Mouse (Mus musculus): Measurements from ENCODE around the gene Hcn3. TPM values are rescaled to one million over a fixed set of nuclear protein-coding genes. Genes with fewer than 3 reads are reported as not detected.

Gene Hcn3
- polyA plus RNA-seq, 1 experiment from 2014 or later = 35.1 TPM

DNA sequence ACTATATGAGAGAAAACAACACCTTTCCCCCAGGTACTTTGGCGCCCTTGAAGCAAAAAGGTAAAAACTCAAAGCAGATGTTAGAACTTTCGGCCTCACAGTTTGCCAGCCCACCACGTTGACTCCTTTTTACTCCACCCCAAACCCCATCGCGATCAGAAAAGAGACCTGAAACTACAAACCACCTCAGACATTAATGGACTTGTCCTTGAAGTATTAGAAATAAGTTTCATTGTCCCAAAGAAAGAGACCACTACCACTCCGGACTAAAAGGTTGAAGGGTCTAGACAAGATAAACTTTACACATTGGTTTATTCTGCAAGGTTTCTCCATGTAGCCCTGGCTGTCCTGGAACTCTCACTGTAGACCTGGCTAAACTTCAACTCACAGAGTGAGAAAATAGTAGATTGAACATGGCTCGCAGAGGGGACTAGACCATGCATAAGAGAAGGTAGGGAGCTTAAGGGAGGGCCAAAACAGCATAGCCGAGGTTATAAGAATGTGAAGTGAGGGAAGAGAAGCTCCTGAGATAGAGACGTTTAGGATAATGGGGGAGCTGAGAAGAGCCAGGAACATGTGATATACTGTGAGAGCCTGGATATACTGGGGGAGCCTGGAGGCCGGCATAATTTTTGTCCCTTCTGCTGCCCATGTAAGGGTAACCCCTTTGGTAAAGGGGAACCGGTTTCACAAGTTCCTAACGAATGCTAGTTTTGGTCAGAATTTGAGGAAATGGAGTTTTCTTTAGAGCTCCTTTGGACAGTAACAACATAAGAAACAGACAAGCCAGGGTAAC, 57.3 kb downstream of the Hcn3 start:
- ATAC-seq (ENCODE audit: low FRiP score) = no peak

GRCm38 (mm10) chr3:89101812-89102494, 58.0 kb downstream of the Hcn3 start, which contains the start of gene Fdps:
Fdps (minus strand) TSS chr3:89101959.
- WGBS = under 1% methylated on average over 26 of the region's 26 CpGs
- Histone ChIP-seq H3K4me1 (replicated peaks) (peaks cover 33% of the 10 kb centered on the region), H3K4me3 (peak within 1 kb of the TSS; percentile 71), H3K4me2 (peak within 1 kb of the TSS; percentile 88), H3K27ac (peak within 1 kb of the TSS; percentile 81), H3K27me3 (no peaks in the 10 kb centered on the region), H3K9ac (peak within 1 kb of the TSS; percentile 86), H3K9me3 (no peaks in the 10 kb centered on the region), H3K36me3 (peaks cover 28% of the 10 kb centered on the region)
- peak; percentile 99 for ATAC-seq (ENCODE audit: low FRiP score)

More for the DNA sequence above, 57.3 kb downstream of the Hcn3 start:
- Histone ChIP-seq H3K9me3 (no peaks in the 10 kb centered on the region), H3K9ac (peak overlapping the region; percentile 30; the same call in 1 of the 2 replicates), H3K4me2 (peak overlapping the region; percentile 55), H3K4me3 (peak overlapping the region; percentile 71), H3K36me3 (peaks cover 22% of the 10 kb centered on the region), H3K27ac (peak overlapping the region; percentile 81), H3K4me1 (replicated peaks) (peaks cover 33% of the 10 kb centered on the region), H3K27me3 (no peaks in the 10 kb centered on the region)
- WGBS = 67% methylated on average over 12 of the region's 12 CpGs

DNA sequence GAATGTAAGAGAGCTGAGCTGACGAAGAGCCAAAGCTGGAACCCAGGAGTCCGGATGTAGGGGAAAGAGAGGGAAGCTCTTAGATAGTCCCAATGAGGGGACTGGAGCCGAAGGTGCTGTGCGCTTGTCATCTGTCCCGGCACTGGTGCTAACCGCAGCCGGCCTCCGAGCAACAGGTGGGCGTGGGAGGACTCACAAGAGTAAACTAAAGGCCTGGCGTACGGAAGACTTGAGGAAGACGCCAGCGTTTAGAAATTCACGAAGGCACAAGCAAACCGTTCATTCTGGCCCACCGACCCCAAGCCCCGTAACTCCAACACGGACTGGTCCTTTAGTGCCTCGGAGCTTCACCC, 58.6 kb downstream of the Hcn3 start:
- H3K4me1 ChIP-seq (replicated peaks) = peaks cover 33% of the 10 kb centered on the region
- no peaks in the 10 kb centered on the region for H3K27me3 ChIP-seq
- under 1% methylated on average over 19 of the region's 19 CpGs for WGBS
- H3K4me2 ChIP-seq = peak overlapping the region; percentile 88
- peak; percentile 50 for ATAC-seq (ENCODE audit: low FRiP score)
- no peaks in the 10 kb centered on the region for H3K9me3 ChIP-seq
- H3K36me3 ChIP-seq = peaks cover 34% of the 10 kb centered on the region
- peak overlapping the region; percentile 86 for H3K9ac ChIP-seq
- H3K4me3 ChIP-seq = peak overlapping the region; percentile 71
- H3K27ac ChIP-seq = peak overlapping the region; percentile 81

DNA sequence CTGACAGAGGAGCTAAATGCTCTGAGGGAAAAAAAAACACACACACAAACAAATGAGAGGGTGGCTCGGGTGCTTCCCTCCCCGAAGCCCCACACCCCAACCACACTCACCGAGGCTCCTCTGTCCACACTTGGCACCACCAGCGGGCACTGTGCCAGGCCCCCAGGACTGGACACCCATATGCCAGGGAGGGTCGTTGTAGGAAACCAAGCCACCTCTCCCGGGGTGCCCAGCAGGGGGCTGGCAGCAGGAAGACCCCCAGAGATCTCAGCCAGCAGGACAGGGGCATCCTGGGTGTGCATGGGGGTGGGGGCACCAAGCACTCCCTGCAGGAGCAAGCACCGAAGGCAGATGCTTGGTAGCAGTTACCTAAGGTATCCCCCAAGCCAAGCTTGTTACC, 59.2 kb downstream of the Hcn3 start, which contains the start of gene Gm43738:
Gene Gm43738 (minus strand): TSS at position 289 of the 400 bp plus-strand sequence.
- ATAC-seq (ENCODE audit: low FRiP score) = no peak
- H3K4me2 ChIP-seq = peak within 1 kb of the TSS; percentile 88
- H3K36me3 ChIP-seq = peaks cover 40% of the 10 kb centered on the region
- 37% methylated on average over 7 of the region's 7 CpGs for WGBS
- H3K9ac ChIP-seq = peak within 1 kb of the TSS; percentile 86
- no peaks in the 10 kb centered on the region for H3K9me3 ChIP-seq
- H3K27me3 ChIP-seq = no peaks in the 10 kb centered on the region
- peak within 1 kb of the TSS; percentile 81 for H3K27ac ChIP-seq
- H3K4me3 ChIP-seq = peak within 1 kb of the TSS; percentile 71
- peaks cover 33% of the 10 kb centered on the region for H3K4me1 ChIP-seq (replicated peaks)

Other genes starting within 250 kb of the Hcn3 start
- gene Msto1, start 246.2 kb downstream of the Hcn3 start, polyA plus RNA-seq (2015; fragmentation: Nextera tagmentation; extraction: Ambion mirVana) = 43.1 and 48.4 TPM in 2 replicates
- 21.5 and 22.5 TPM in 2 replicates for gene Ash1l, start 209.6 kb downstream of the Hcn3 start, polyA plus RNA-seq (2015; fragmentation: Nextera tagmentation; extraction: Ambion mirVana)
- 135 and 140 TPM in 2 replicates for gene Dap3, start 209.0 kb downstream of the Hcn3 start, polyA plus RNA-seq (2015; fragmentation: Nextera tagmentation; extraction: Ambion mirVana)
- 74.5 and 76.0 TPM in 2 replicates for gene Rusc1, start 66.9 kb downstream of the Hcn3 start, polyA plus RNA-seq (2015; fragmentation: Nextera tagmentation; extraction: Ambion mirVana)
- gene Gm43738, start 59.1 kb downstream of the Hcn3 start, polyA plus RNA-seq (2015; fragmentation: Nextera tagmentation; extraction: Ambion mirVana) = not detected in 2 replicates
- 312 and 322 TPM in 2 replicates for gene Fdps, start 58.2 kb downstream of the Hcn3 start, polyA plus RNA-seq (2015; fragmentation: Nextera tagmentation; extraction: Ambion mirVana)
- gene Pklr, start 24.1 kb downstream of the Hcn3 start, polyA plus RNA-seq (2015; fragmentation: Nextera tagmentation; extraction: Ambion mirVana) = 0.30 TPM in 1 of 2 replicates, not detected in the other
- gene Clk2, start 4.6 kb upstream of the Hcn3 start, polyA plus RNA-seq (2015; fragmentation: Nextera tagmentation; extraction: Ambion mirVana) = 23.5 and 24.5 TPM in 2 replicates
- gene Scamp3, start 17.3 kb upstream of the Hcn3 start, polyA plus RNA-seq (2015; fragmentation: Nextera tagmentation; extraction: Ambion mirVana) = 127 and 130 TPM in 2 replicates
- gene Fam189b, start 22.9 kb upstream of the Hcn3 start, polyA plus RNA-seq (2015; fragmentation: Nextera tagmentation; extraction: Ambion mirVana) = 29.9 and 30.0 TPM in 2 replicates
- gene Gba, start 42.7 kb upstream of the Hcn3 start, polyA plus RNA-seq (2015; fragmentation: Nextera tagmentation; extraction: Ambion mirVana) = 47.9 TPM in 2 replicates
- 53.5 and 60.7 TPM in 2 replicates for gene Thbs3, start 55.0 kb upstream of the Hcn3 start, polyA plus RNA-seq (2015; fragmentation: Nextera tagmentation; extraction: Ambion mirVana)
- gene Mtx1, start 66.9 kb upstream of the Hcn3 start, polyA plus RNA-seq (2015; fragmentation: Nextera tagmentation; extraction: Ambion mirVana) = 161 and 166 TPM in 2 replicates
- gene Muc1, start 68.9 kb upstream of the Hcn3 start, polyA plus RNA-seq (2015; fragmentation: Nextera tagmentation; extraction: Ambion mirVana) = 1.3 and 2.8 TPM in 2 replicates
- 205 and 209 TPM in 2 replicates for gene Krtcap2, start 85.8 kb upstream of the Hcn3 start, polyA plus RNA-seq (2015; fragmentation: Nextera tagmentation; extraction: Ambion mirVana)
- gene Trim46, start 86.1 kb upstream of the Hcn3 start, polyA plus RNA-seq (2015; fragmentation: Nextera tagmentation; extraction: Ambion mirVana) = 64.3 and 68.1 TPM in 2 replicates
- 74.4 and 76.2 TPM in 2 replicates for gene Dpm3, start 99.2 kb upstream of the Hcn3 start, polyA plus RNA-seq (2015; fragmentation: Nextera tagmentation; extraction: Ambion mirVana)
- gene Slc50a1, start 110.4 kb upstream of the Hcn3 start, polyA plus RNA-seq (2015; fragmentation: Nextera tagmentation; extraction: Ambion mirVana) = 34.6 and 38.0 TPM in 2 replicates
- 12.1 and 12.4 TPM in 2 replicates for gene Efna1, start 120.9 kb upstream of the Hcn3 start, polyA plus RNA-seq (2015; fragmentation: Nextera tagmentation; extraction: Ambion mirVana)
- 46.8 and 49.7 TPM in 2 replicates for gene Efna3, start 162.8 kb upstream of the Hcn3 start, polyA plus RNA-seq (2015; fragmentation: Nextera tagmentation; extraction: Ambion mirVana)
- 8.6 and 9.8 TPM in 2 replicates for gene Efna4, start 177.8 kb upstream of the Hcn3 start, polyA plus RNA-seq (2015; fragmentation: Nextera tagmentation; extraction: Ambion mirVana)
- 41.5 and 47.0 TPM in 2 replicates for gene Adam15, start 189.8 kb upstream of the Hcn3 start, polyA plus RNA-seq (2015; fragmentation: Nextera tagmentation; extraction: Ambion mirVana)
- 0.14 and 0.17 TPM in 2 replicates for gene Dcst2, start 201.8 kb upstream of the Hcn3 start, polyA plus RNA-seq (2015; fragmentation: Nextera tagmentation; extraction: Ambion mirVana)
- 1.1 and 1.3 TPM in 2 replicates for gene Dcst1, start 205.1 kb upstream of the Hcn3 start, polyA plus RNA-seq (2015; fragmentation: Nextera tagmentation; extraction: Ambion mirVana)
- 0.70 and 0.73 TPM in 2 replicates for gene Zbtb7b, start 234.6 kb upstream of the Hcn3 start, polyA plus RNA-seq (2015; fragmentation: Nextera tagmentation; extraction: Ambion mirVana)
- gene Lenep, start 242.6 kb upstream of the Hcn3 start, polyA plus RNA-seq (2015; fragmentation: Nextera tagmentation; extraction: Ambion mirVana) = 1.1 and 1.4 TPM in 2 replicates